Mouse (Mus musculus): Measurements from ENCODE around the gene F2rl1. TPM values are rescaled to one million over a fixed set of nuclear protein-coding genes. Genes with fewer than 3 reads are reported as not detected.

The F2rl1 gene
- total RNA-seq, 2 experiments from 2014 or later, result 0.15 to 0.22 TPM

- DNase-seq (ENCODE audit: low spot score in 2 of 2), result peak in 1 of 2 experiments; percentile 7
These were observed 54.1 kb downstream of the F2rl1 start for GRCm38 (mm10) chr13:95470970-95471369.

Other genes starting within 250 kb of the F2rl1 start
- 10 to 100 TPM; 11.7 to 13.3 TPM for gene Zbed3, start 201.6 kb downstream of the F2rl1 start, total RNA-seq (2021)
- 10 to 100 TPM; 50.4 to 52.2 TPM for gene Aggf1, start 149.9 kb downstream of the F2rl1 start, total RNA-seq (2021)
- gene Crhbp, start 80.3 kb downstream of the F2rl1 start, total RNA-seq (2021), result 10 to 100 TPM; 24.3 to 25.2 TPM
- gene S100z, start 46.5 kb downstream of the F2rl1 start, total RNA-seq (2021), result not detected
- gene F2r, start 93.3 kb upstream of the F2rl1 start, total RNA-seq (2021), result 1 to 10 TPM; 3.7 to 4.0 TPM
- gene F2rl2, start 171.6 kb upstream of the F2rl1 start, total RNA-seq (2021), result under 1 TPM; 0.32 to 0.38 TPM